Mouse (Mus musculus) embryonic fibroblast, embryonic 13.5 days (primary cell): Measurements from ENCODE around the gene Dntt.

Experiments
- CTCF ChIP-seq: IDR thresholded peaks from 2 replicates; pipeline ENCODE4 v1.5.1; 2011; ENCODE audit warnings: mild to moderate bottlenecking, control low read depth, low read length, moderate library complexity, borderline replicate concordance; ENCODE audit not compliant: insufficient read depth
- POLR2A ChIP-seq: IDR thresholded peaks from 2 replicates; pipeline ENCODE4 v1.6.1; 2011; ENCODE audit warnings: low read depth, mild to moderate bottlenecking, control low read depth, low read length, moderate library complexity

- TF ChIP-seq CTCF (no peak), POLR2A (no peak)
Measured at GRCm38 (mm10) chr19:41088491-41088890, 59.4 kb downstream of the Dntt start.
